Mouse (Mus musculus): ENCODE data around the gene Lyst. TPM values are rescaled to one million over a fixed set of nuclear protein-coding genes. Genes with fewer than 3 reads are reported as not detected.
"Not testable (repeated sequence)": the region's sequence is repeated elsewhere in the genome, so short reads cannot be mapped to it uniquely, and the experiment has no call there.

Gene Lyst
- polyA plus RNA-seq (2016; fragmentation: Nextera tagmentation; extraction: Ambion mirVana) = 3.8 and 4.7 TPM in 2 replicates

GRCm38 (mm10) chr13:13590048-13591011 is at the start of gene Lyst:
Lyst (plus strand) TSS chr13:13590397.
- Histone ChIP-seq H3K4me2 (replicated peaks) (peak within 1 kb of the TSS; percentile 66), H3K27me3 (no peaks in the 10 kb centered on the region), H3K36me3 (no peaks in the 10 kb centered on the region), H3K4me1 (peaks cover 8% of the 10 kb centered on the region), H3K9ac (replicated peaks) (peak within 1 kb of the TSS; percentile 61), H3K9me3 (no peaks in the 10 kb centered on the region), H3K4me3 (peak within 1 kb of the TSS; percentile 80), H3K27ac (replicated peaks) (peak within 1 kb of the TSS; percentile 73)
- under 1% methylated on average over 88 of the region's 88 CpGs for WGBS
- ATAC-seq (ENCODE audit: low FRiP score, low read depth) = peak; percentile 99

DNA sequence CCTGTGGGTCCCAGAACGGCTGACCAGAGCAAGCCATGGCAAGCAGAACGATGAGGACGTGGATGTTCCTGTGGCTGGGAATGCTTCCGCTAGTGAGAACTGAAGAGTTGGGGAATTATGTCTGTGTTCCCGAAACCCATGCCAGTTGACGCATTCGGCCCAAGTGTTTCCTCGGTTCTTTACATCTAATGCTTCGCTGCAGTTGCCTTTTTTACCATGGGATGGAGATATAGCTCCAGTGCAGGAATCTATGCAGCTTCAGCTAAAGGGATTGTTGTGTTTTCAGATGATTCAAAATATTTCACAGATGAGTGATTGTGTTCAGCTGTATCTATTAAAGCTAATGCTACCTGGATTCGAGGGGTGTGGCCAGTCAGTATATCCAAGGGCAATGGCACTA is 47.1 kb upstream of the Lyst start:
- peaks cover 17% of the 10 kb centered on the region for H3K27me3 ChIP-seq
- not testable (repeated sequence) for ATAC-seq (ENCODE audit: low FRiP score, low read depth); H3K4me3 ChIP-seq; H3K27ac ChIP-seq (replicated peaks); H3K9me3 ChIP-seq; H3K9ac ChIP-seq (replicated peaks); H3K36me3 ChIP-seq; H3K4me1 ChIP-seq; H3K4me2 ChIP-seq (replicated peaks)
- 91% methylated on average over 10 of the region's 10 CpGs for WGBS

GRCm38 (mm10) chr13:13546792-13547191 is 43.4 kb upstream of the Lyst start:
- Histone ChIP-seq H3K4me2 (replicated peaks) (no peak overlapping the region), H3K36me3 (no peaks in the 10 kb centered on the region), H3K27me3 (peaks cover 51% of the 10 kb centered on the region), H3K9me3 (0 out of 2 replicates have a peak, but pooled peaks cover 2% of the 10 kb centered on the region), H3K4me1 (no peaks in the 10 kb centered on the region), H3K4me3 (no peak overlapping the region), H3K27ac (replicated peaks) (no peak overlapping the region), H3K9ac (replicated peaks) (no peak overlapping the region)
- WGBS = 81% methylated on average over 3 of the region's 3 CpGs
- ATAC-seq (ENCODE audit: low FRiP score, low read depth) = no peak

DNA sequence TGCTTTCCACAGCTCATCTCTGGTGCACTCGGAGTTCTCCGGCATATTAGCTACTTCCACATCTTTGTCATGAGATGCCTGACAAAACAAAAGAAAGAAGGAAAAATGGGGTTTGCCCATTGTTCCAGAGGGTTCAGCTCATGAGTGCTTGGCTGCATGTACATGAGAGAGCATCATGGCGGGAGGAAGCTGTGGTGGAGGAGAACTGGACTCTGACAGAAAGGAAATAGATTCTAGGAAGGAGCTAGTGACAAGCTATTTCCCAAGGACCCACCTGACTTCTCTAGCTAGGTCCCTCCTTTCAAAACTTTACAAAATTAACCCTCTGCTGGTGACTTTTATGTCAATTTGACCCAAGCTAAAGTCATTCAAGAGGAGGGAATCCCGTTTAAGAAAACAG is 42.3 kb upstream of the Lyst start:
- no peaks in the 10 kb centered on the region for H3K36me3 ChIP-seq
- H3K27me3 ChIP-seq = peaks cover 53% of the 10 kb centered on the region
- 87% methylated on average over 4 of the region's 4 CpGs for WGBS
- no peaks in the 10 kb centered on the region for H3K4me1 ChIP-seq
- H3K4me3 ChIP-seq = no peak overlapping the region
- no peak overlapping the region for H3K27ac ChIP-seq (replicated peaks)
- 0 out of 2 replicates have a peak, but pooled peaks cover 2% of the 10 kb centered on the region for H3K9me3 ChIP-seq
- ATAC-seq (ENCODE audit: low FRiP score, low read depth) = no peak
- H3K4me2 ChIP-seq (replicated peaks) = no peak overlapping the region
- H3K9ac ChIP-seq (replicated peaks) = no peak overlapping the region

GRCm38 (mm10) chr13:13548431-13549190 is 41.6 kb upstream of the Lyst start:
- H3K36me3 ChIP-seq = no peaks in the 10 kb centered on the region
- H3K27me3 ChIP-seq = peaks cover 59% of the 10 kb centered on the region
- H3K9me3 ChIP-seq = 0 out of 2 replicates have a peak, but pooled peaks cover 2% of the 10 kb centered on the region
- no peaks in the 10 kb centered on the region for H3K4me1 ChIP-seq
- WGBS = 91% methylated on average over 6 of the region's 6 CpGs
- no peak overlapping the region for H3K4me2 ChIP-seq (replicated peaks)
- no peak overlapping the region for H3K4me3 ChIP-seq
- H3K27ac ChIP-seq (replicated peaks) = no peak overlapping the region
- ATAC-seq (ENCODE audit: low FRiP score, low read depth) = no peak
- no peak overlapping the region for H3K9ac ChIP-seq (replicated peaks)

GRCm38 (mm10) chr13:13549687-13550660 is 40.2 kb upstream of the Lyst start:
- no peaks in the 10 kb centered on the region for H3K36me3 ChIP-seq
- peaks cover 72% of the 10 kb centered on the region for H3K27me3 ChIP-seq
- no peak for ATAC-seq (ENCODE audit: low FRiP score, low read depth)
- H3K4me3 ChIP-seq = no peak overlapping the region
- H3K9me3 ChIP-seq = no peaks in the 10 kb centered on the region
- no peak overlapping the region for H3K4me2 ChIP-seq (replicated peaks)
- no peak overlapping the region for H3K9ac ChIP-seq (replicated peaks)
- H3K4me1 ChIP-seq = no peaks in the 10 kb centered on the region
- WGBS = 68% methylated on average over 9 of the region's 9 CpGs
- H3K27ac ChIP-seq (replicated peaks) = no peak overlapping the region

GRCm38 (mm10) chr13:13552020-13552419 is 38.2 kb upstream of the Lyst start:
- Histone ChIP-seq H3K36me3 (no peaks in the 10 kb centered on the region), H3K4me2 (replicated peaks) (no peak overlapping the region), H3K4me3 (no peak overlapping the region), H3K9me3 (no peaks in the 10 kb centered on the region), H3K4me1 (no peaks in the 10 kb centered on the region), H3K9ac (replicated peaks) (no peak overlapping the region), H3K27me3 (peaks cover 77% of the 10 kb centered on the region), H3K27ac (replicated peaks) (no peak overlapping the region)
- peak; percentile 81 for ATAC-seq (ENCODE audit: low FRiP score, low read depth)
- WGBS = 25% methylated on average over 3 of the region's 3 CpGs

GRCm38 (mm10) chr13:13553660-13554059 is 36.5 kb upstream of the Lyst start:
- Histone ChIP-seq H3K27me3 (peaks cover 75% of the 10 kb centered on the region), H3K36me3 (no peaks in the 10 kb centered on the region), H3K4me3 (no peak overlapping the region), H3K9ac (replicated peaks) (no peak overlapping the region), H3K9me3 (no peaks in the 10 kb centered on the region), H3K4me1 (no peaks in the 10 kb centered on the region), H3K27ac (replicated peaks) (no peak overlapping the region), H3K4me2 (replicated peaks) (no peak overlapping the region)
- no peak for ATAC-seq (ENCODE audit: low FRiP score, low read depth)
- 76% methylated on average over 1 of the region's 1 CpGs for WGBS

DNA sequence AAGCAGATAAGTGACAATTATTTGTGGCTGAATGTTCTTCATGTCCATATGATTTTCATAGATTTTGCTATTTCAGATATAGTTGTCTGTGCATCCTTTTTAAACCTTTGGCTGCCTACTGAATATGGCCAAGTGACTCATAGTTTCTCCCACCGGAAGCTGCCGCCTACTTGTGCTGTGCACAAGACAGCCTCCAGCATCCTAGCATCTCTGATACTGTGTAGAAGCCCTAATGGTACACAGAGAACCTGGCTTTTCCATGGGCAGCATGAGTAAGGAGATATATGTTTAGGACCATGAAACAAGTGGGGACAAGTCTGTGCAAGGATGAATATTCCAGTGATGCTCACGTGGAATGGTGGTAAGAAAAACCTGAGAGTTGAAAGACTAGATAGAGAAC is 35.0 kb upstream of the Lyst start:
- Histone ChIP-seq H3K4me2 (replicated peaks) (no peak overlapping the region), H3K9ac (replicated peaks) (no peak overlapping the region), H3K36me3 (no peaks in the 10 kb centered on the region), H3K4me3 (no peak overlapping the region), H3K9me3 (no peaks in the 10 kb centered on the region), H3K4me1 (no peaks in the 10 kb centered on the region), H3K27me3 (peaks cover 63% of the 10 kb centered on the region), H3K27ac (replicated peaks) (no peak overlapping the region)
- WGBS = 88% methylated on average over 3 of the region's 3 CpGs
- no peak for ATAC-seq (ENCODE audit: low FRiP score, low read depth)

- H3K9ac ChIP-seq (replicated peaks) = no peak overlapping the region
- no peaks in the 10 kb centered on the region for H3K36me3 ChIP-seq
- ATAC-seq (ENCODE audit: low FRiP score, low read depth) = no peak
- no peak overlapping the region for H3K4me3 ChIP-seq
- 88% methylated on average over 5 of the region's 5 CpGs for WGBS
- no peaks in the 10 kb centered on the region for H3K9me3 ChIP-seq
- H3K27me3 ChIP-seq = peaks cover 49% of the 10 kb centered on the region
- H3K27ac ChIP-seq (replicated peaks) = no peak overlapping the region
- no peaks in the 10 kb centered on the region for H3K4me1 ChIP-seq
- H3K4me2 ChIP-seq (replicated peaks) = no peak overlapping the region
These were observed 33.0 kb upstream of the Lyst start for GRCm38 (mm10) chr13:13557001-13557743.

DNA sequence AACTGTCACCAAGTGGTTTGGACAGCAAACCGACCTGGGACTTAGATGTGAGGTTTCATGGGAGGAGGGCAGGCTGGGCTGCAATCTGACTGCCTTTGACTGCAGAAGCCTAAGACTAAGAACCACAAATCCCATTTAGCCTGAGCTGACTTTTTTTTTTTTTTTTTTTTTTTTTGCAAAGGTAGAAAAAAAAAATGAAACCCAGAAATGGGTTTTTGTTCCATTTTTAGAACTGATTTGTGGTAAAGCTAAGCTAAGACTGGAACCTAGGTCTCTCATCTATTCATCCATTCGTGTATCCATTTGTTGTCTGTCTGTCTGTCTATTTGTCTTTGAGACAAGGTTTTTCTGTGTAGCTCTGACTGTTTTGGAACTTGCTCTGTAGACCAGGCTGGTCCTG is 31.9 kb upstream of the Lyst start:
- no peak for ATAC-seq (ENCODE audit: low FRiP score, low read depth)
- H3K4me3 ChIP-seq = no peak overlapping the region
- no peaks in the 10 kb centered on the region for H3K36me3 ChIP-seq
- WGBS = 68% methylated on average over 2 of the region's 2 CpGs
- H3K27ac ChIP-seq (replicated peaks) = no peak overlapping the region
- no peak overlapping the region for H3K4me2 ChIP-seq (replicated peaks)
- H3K27me3 ChIP-seq = peaks cover 44% of the 10 kb centered on the region
- H3K9ac ChIP-seq (replicated peaks) = no peak overlapping the region
- H3K4me1 ChIP-seq = no peaks in the 10 kb centered on the region
- H3K9me3 ChIP-seq = no peaks in the 10 kb centered on the region
